Mouse (Mus musculus): Measurements from ENCODE around the gene Mutyh.

DNA sequence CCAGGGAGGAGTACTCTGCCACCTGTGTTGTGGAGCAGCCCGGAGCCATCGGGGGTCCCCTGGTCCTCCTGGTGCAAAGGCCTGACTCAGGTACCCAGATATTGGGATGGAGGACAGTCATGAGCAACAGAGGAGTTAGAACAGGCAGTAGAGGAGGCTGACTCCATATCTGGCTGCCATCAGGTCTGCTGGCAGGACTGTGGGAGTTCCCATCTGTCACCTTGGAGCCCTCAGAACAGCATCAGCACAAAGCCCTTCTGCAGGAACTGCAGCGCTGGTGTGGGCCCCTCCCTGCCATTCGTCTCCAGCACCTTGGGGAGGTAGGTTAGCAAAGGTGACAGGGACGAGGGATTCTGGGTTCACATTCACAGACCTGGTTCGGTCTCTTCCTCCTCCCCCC lies 10.0 kb downstream of the Mutyh start:
- TF ChIP-seq POLR2A (IDR thresholded peaks at IDR 0.05; ENCODE audit: extremely low read depth, insufficient read depth, low read length) (no peak), CTCF (IDR thresholded peaks at IDR 0.05; ENCODE audit: extremely low read depth, insufficient read depth, low read length) (no peak)

All from cortical plate, adult 2 months (tissue).